Mouse (Mus musculus) brain, adult 10 weeks (tissue): Measurements from ENCODE around the gene Mbd3l1. TPM values are rescaled to one million over a fixed set of nuclear protein-coding genes. Genes with fewer than 3 reads are reported as not detected.

Source experiments
- polyA plus RNA-seq: library from polyadenylated mRNA; stranded (reverse); fragments of 350-450 nt; fragmentation: Illumina TruSeq; extraction: RNeasy Lipid Tissue Mini Kit (QIAGEN cat#74804); gene quantifications from one replicate; pipeline ENCODE4 v1.2.3, GENCODE M21; 2015; ENCODE audit warnings: low read depth, low replicate concordance

The Mbd3l1 gene
- polyA plus RNA-seq, result not detected

DNA sequence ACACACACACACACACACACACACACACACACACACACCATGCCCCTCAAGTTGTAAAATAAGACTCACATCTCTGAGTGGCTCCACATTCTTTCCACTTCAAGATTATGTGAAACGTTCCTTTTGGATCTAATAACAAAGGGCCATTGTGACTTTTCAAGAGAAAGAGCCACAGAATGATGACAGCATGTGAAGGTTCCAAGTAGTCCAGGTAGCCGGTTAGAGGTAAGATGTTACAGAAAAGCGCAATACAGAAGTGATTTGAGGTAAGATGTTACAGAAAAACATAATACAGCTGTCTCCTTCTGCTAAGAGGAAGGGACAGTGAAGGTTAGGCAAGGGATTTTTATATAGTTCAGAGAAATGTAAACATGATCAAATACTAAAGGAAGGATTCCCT is at the start of gene Mbd3l1, which contains the start of gene Zfp558:
Gene Mbd3l1, plus strand, starts transcription at position 192 of the 400 bp plus-strand sequence.
Gene Zfp558, minus strand, starts transcription at position 101 of the 400 bp plus-strand sequence.

GRCm38 (mm10) chr9:18430354-18430753 is 47.8 kb upstream of the Mbd3l1 start, which contains the start of gene Mbd3l2:
Gene Mbd3l2 (plus strand): TSS chr9:18430654.

Other genes starting within 250 kb of the Mbd3l1 start
- gene Chordc1, start 186.2 kb upstream of the Mbd3l1 start, polyA plus RNA-seq, result 86.0 TPM
- 0.77 TPM for gene Naalad2, start 75.4 kb upstream of the Mbd3l1 start, polyA plus RNA-seq
- gene Ubtfl1, start 73.9 kb upstream of the Mbd3l1 start, polyA plus RNA-seq, result not detected
- gene Mbd3l2, start 47.7 kb upstream of the Mbd3l1 start, polyA plus RNA-seq, result not detected
- gene Zfp558, start 91 bp upstream of the Mbd3l1 start, polyA plus RNA-seq, result 2.8 TPM
- gene Muc16, start 196.2 kb downstream of the Mbd3l1 start, polyA plus RNA-seq, result not detected